Mouse (Mus musculus) ES-Bruce4 (cell line): ENCODE results near the gene Gimap8. TPM values are rescaled to one million over a fixed set of nuclear protein-coding genes. Genes with fewer than 3 reads are reported as not detected.
"Not testable (repeated sequence)": the region's sequence is repeated elsewhere in the genome, so short reads cannot be mapped to it uniquely, and the experiment has no call there.

Source experiments
- H3K27ac ChIP-seq: 2 replicates; pipeline ENCODE4 v1.5.1; 2012; ENCODE audit warnings: low read length, inconsistent platforms; ENCODE audit not compliant: insufficient read depth
- H3K27me3 ChIP-seq: 2 replicates; pipeline ENCODE4 v1.6.1; 2012; ENCODE audit warnings: mild to moderate bottlenecking, low read length, inconsistent platforms; ENCODE audit not compliant: control insufficient read depth, poor library complexity, insufficient read depth, severe bottlenecking
- H3K36me3 ChIP-seq: 2 replicates; pipeline ENCODE4 v1.6.1; 2012; ENCODE audit warnings: inconsistent platforms, mild to moderate bottlenecking, low read length, moderate library complexity; ENCODE audit not compliant: control insufficient read depth, poor library complexity, insufficient read depth, severe bottlenecking
- H3K4me1 ChIP-seq: one replicate; pipeline ENCODE4 v1.8.1; 2011; ENCODE audit warnings: low read length; ENCODE audit not compliant: control insufficient read depth, insufficient read depth
- H3K4me3 ChIP-seq: 2 replicates; pipeline ENCODE4 v1.5.1; 2011; ENCODE audit warnings: low read depth, mild to moderate bottlenecking, low read length
- H3K9ac ChIP-seq: 2 replicates; pipeline ENCODE4 v1.6.1; 2012; ENCODE audit warnings: low read depth, mild to moderate bottlenecking, inconsistent platforms; ENCODE audit not compliant: poor library complexity, severe bottlenecking
- H3K9me3 ChIP-seq: replicated peaks from 2 replicates; pipeline ENCODE4 v1.6.1; 2012; ENCODE audit warnings: mild to moderate bottlenecking, low read length, inconsistent platforms; ENCODE audit not compliant: control insufficient read depth, poor library complexity, insufficient read depth, severe bottlenecking
- CTCF ChIP-seq: IDR thresholded peaks from one replicate; pipeline ENCODE4 v1.8.1; 2011; ENCODE audit warnings: low read depth, low read length
- EP300 ChIP-seq: IDR thresholded peaks from 2 replicates; pipeline ENCODE4 v1.6.1; 2011; ENCODE audit warnings: low read depth, low read length; ENCODE audit not compliant: insufficient read depth
- POLR2A ChIP-seq: IDR thresholded peaks from one replicate; pipeline ENCODE4 v1.8.1; 2011; ENCODE audit warnings: low read length; ENCODE audit not compliant: insufficient read depth
- polyA plus RNA-seq: library from polyadenylated mRNA; stranded (reverse); fragments of >200 nt; gene quantifications from 2 replicates; pipeline ENCODE4 v1.2.4, GENCODE M21; 2011; ENCODE audit warnings: low read depth; ENCODE audit not compliant: missing spikeins, insufficient read depth, insufficient read length

Gene Gimap8
- polyA plus RNA-seq, 1 experiment = 0.31 TPM

DNA sequence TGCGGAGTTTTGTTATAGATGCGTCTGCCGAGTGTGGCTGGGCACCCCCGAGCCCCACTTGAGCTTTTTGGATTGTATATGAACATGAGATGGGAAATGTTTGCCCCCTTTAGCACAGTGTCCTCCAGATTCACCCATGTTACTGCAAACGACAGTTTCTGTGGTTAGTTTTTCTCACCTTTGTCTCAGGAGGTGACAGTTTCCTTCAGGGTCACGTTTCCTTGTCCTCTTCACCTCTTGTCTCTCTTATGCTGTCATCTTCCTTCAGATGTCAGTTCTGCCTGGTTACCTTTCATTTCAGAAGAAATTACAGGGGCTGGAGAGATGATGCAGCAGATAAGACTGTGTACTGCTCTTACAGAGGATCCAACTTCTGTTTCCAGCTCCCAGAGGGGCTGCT, 32.7 kb downstream of the Gimap8 start:
- Histone ChIP-seq H3K27me3 (no peaks in the 10 kb centered on the region), H3K36me3 (no peaks in the 10 kb centered on the region), H3K9me3 (no peaks in the 10 kb centered on the region), H3K4me3 (no peak overlapping the region), H3K4me1 (peaks cover 6% of the 10 kb centered on the region), H3K27ac (no peak overlapping the region), H3K9ac (no peak overlapping the region)
- no peak for TF ChIP-seq POLR2A
- no peak for TF ChIP-seq CTCF
- no peak for TF ChIP-seq EP300

DNA sequence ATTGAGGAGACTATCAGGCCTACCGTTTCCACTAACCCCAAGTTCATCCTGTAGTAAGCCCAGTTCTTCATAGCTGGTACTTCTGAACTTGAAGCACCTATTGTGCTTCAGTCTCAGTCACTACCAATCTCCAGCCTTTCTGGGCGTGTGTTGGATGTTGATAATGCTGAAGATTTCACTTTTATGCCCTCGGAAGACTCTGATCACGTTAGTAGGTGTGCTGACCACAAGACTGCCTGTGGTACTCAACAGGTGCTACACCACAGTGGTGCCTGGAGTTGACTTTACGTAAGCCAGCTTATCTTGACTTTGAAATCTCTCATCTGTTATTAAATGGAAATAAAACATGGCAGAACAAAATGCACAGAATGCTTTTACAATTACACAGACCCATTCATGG, 33.4 kb downstream of the Gimap8 start:
- peaks cover 2% of the 10 kb centered on the region for H3K4me1 ChIP-seq
- TF ChIP-seq CTCF = no peak
- no peak for TF ChIP-seq EP300
- TF ChIP-seq POLR2A = no peak
- H3K4me3 ChIP-seq = no peak overlapping the region
- no peaks in the 10 kb centered on the region for H3K9me3 ChIP-seq
- H3K27ac ChIP-seq = no peak overlapping the region
- H3K27me3 ChIP-seq = no peaks in the 10 kb centered on the region
- no peaks in the 10 kb centered on the region for H3K36me3 ChIP-seq
- no peak overlapping the region for H3K9ac ChIP-seq

DNA sequence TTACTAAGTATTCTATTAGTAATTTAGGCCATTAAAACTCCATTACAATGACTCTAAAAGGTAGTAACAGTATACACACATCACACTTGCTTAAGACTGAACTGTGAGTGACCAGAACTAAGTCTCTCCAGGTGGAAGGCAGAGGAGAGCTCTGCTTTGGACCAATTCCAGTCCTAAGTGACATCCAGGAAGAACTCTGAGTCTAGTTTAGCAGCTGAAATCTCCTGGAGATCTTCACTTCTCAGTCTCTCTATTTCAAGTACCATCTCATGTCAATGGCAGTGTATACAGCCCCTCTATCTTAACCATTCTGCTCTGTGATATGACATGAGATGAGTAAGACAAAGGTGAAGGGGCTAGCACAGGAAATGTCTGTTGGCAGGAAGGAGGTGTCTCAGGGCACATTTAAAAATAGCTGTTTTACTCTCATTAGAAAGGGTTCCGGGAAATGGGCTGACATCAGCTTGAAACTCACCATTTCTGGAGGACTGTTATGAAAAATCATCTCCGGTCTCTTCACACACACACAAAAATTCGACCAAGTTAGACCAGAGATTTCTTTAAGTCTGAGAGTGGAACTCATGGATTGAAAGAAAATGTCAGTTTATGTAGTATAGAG, 34.5 kb downstream of the Gimap8 start:
- Histone ChIP-seq H3K9me3 (no peaks in the 10 kb centered on the region), H3K27me3 (no peaks in the 10 kb centered on the region), H3K9ac (no peak overlapping the region), H3K27ac (no peak overlapping the region), H3K4me1 (no peaks in the 10 kb centered on the region), H3K4me3 (no peak overlapping the region), H3K36me3 (no peaks in the 10 kb centered on the region)
- TF ChIP-seq EP300 = no peak
- TF ChIP-seq POLR2A = no peak
- no peak for TF ChIP-seq CTCF

DNA sequence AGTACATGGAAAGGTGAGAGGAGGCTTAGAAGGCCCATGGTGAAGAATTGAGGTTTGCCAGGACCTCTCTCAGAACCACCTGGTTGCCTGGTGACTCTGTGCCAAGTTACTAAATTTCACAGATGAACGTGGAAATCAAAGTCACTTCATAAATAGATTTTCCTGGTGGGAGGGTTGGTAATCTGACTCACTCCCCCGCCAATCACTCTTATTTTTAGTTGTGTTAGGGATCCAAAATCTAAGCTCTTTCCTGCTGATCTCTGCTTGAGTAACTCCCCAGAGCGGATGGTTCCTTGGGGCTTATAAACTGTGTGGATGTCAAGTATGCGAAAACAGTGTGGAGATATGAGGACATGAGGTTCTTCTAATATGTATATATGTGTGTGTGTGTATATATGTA, 35.2 kb downstream of the Gimap8 start:
- TF ChIP-seq EP300 = no peak
- TF ChIP-seq POLR2A = no peak
- TF ChIP-seq CTCF = no peak
- Histone ChIP-seq H3K9ac (no peak overlapping the region), H3K27me3 (no peaks in the 10 kb centered on the region)

DNA sequence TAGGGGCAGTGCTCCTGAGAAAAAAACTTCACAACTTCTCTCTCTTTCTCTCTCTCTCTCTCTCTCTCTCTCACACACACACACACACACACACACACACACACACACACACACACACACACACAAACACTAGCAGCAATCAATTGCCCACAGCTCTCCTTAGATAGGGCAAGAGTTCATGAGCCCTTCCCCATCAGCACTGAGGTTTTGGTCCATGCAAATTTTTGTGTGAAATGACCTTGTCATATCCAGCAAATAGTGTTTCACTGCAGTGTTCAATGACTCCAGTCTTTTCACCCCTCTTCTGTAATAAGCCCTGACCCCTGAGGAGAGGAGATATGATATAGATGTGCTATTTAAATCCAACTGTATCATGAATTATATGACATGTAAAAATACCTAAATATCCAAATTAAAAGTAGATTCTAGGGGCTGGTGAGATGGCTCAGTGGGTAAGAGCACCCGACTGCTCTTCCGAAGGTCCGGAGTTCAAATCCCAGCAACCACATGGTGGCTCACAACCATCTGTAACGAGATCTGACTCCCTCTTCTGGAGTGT, 36.3 kb downstream of the Gimap8 start:
- H3K27ac ChIP-seq, H3K9me3 ChIP-seq, H3K4me3 ChIP-seq, H3K36me3 ChIP-seq, H3K9ac ChIP-seq, H3K4me1 ChIP-seq, H3K27me3 ChIP-seq: not testable (repeated sequence)

More for the DNA sequence above, 35.2 kb downstream of the Gimap8 start:
- Histone ChIP-seq H3K4me1 (no peaks in the 10 kb centered on the region), H3K9me3 (no peaks in the 10 kb centered on the region), H3K36me3 (no peaks in the 10 kb centered on the region), H3K27ac (no peak overlapping the region), H3K4me3 (no peak overlapping the region)

DNA sequence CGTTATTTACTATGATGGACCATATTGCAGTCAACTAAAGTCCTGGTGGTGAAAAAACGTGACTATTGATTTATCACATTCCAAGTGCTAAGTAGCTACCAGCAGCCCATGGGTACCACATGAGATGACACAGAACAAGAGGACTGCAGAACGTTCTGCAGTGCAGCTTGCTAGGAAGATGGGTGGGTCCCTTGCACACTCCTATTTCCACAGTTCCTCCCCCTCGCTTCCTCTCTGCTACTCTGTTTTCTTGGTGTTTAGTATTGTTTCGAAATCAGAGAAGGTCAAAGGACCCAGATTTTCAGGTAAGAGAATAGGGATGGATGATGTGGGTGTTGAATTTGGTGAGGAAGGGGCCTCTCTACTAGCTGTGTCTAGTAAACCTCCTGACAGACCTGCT, 37.3 kb downstream of the Gimap8 start, which contains the start of gene Gimap4:
Gimap4 (plus strand) TSS at position 231 of the 400 bp plus-strand sequence.
- Histone ChIP-seq H3K9ac (no peak within 1 kb of the TSS), H3K36me3 (no peaks in the 10 kb centered on the region), H3K4me1 (no peaks in the 10 kb centered on the region), H3K27ac (no peak within 1 kb of the TSS), H3K9me3 (no peaks in the 10 kb centered on the region), H3K27me3 (no peaks in the 10 kb centered on the region), H3K4me3 (no peak within 1 kb of the TSS)
- TF ChIP-seq POLR2A = no peak
